Mouse (Mus musculus) brain, embryonic 14.5 days (tissue): ENCODE results near the gene Clec2l. TPM values are rescaled to one million over a fixed set of nuclear protein-coding genes. Genes with fewer than 3 reads are reported as not detected.
A peak's percentile ranks its signal among the peaks of the same experiment; 100 is the strongest.

ENCODE experiments used
- DNase-seq: peaks from one replicate; pipeline ENCODE4 v3.0.0-alpha.2; 2011; ENCODE audit warnings: low read depth
- CTCF ChIP-seq: fragments of 200-500 bp; IDR thresholded peaks from 2 replicates; pipeline ENCODE4 v1.5.1; 2012; ENCODE audit warnings: inconsistent platforms, mild to moderate bottlenecking, moderate library complexity, borderline replicate concordance; ENCODE audit not compliant: insufficient read depth, insufficient read length; ENCODE audit errors: extremely low read depth
- POLR2A ChIP-seq: fragments of 200-500 bp; IDR thresholded peaks from 2 replicates; pipeline ENCODE4 v1.6.1; 2012; ENCODE audit warnings: mild to moderate bottlenecking, inconsistent platforms, borderline replicate concordance; ENCODE audit not compliant: poor library complexity, insufficient read depth, insufficient read length, severe bottlenecking; ENCODE audit errors: extremely low read depth
- polyA plus RNA-seq: library from polyadenylated mRNA; depleted of rRNA; stranded (reverse); fragments of >200 nt; gene quantifications from 2 replicates; pipeline ENCODE4 v1.2.3, GENCODE M21; 2012; rRNA removed

Gene Clec2l
- polyA plus RNA-seq, 1 experiment, result 41.3 TPM

- no peak for DNase-seq
- TF ChIP-seq POLR2A (no peak), CTCF (no peak)
Observed at GRCm38 (mm10) chr6:38702810-38703399, 40.0 kb downstream of the Clec2l start.

- no peak for DNase-seq
- no peak for TF ChIP-seq CTCF
- TF ChIP-seq POLR2A, result no peak
Observed at GRCm38 (mm10) chr6:38703526-38703925, 40.7 kb downstream of the Clec2l start.

- no peak for TF ChIP-seq CTCF
- no peak for TF ChIP-seq POLR2A
- DNase-seq, result no peak
Observed at GRCm38 (mm10) chr6:38704264-38704984, 41.6 kb downstream of the Clec2l start.

GRCm38 (mm10) chr6:38710449-38710848 lies 47.6 kb downstream of the Clec2l start:
- DNase-seq, result no peak
- TF ChIP-seq CTCF, result no peak
- TF ChIP-seq POLR2A, result no peak

DNA sequence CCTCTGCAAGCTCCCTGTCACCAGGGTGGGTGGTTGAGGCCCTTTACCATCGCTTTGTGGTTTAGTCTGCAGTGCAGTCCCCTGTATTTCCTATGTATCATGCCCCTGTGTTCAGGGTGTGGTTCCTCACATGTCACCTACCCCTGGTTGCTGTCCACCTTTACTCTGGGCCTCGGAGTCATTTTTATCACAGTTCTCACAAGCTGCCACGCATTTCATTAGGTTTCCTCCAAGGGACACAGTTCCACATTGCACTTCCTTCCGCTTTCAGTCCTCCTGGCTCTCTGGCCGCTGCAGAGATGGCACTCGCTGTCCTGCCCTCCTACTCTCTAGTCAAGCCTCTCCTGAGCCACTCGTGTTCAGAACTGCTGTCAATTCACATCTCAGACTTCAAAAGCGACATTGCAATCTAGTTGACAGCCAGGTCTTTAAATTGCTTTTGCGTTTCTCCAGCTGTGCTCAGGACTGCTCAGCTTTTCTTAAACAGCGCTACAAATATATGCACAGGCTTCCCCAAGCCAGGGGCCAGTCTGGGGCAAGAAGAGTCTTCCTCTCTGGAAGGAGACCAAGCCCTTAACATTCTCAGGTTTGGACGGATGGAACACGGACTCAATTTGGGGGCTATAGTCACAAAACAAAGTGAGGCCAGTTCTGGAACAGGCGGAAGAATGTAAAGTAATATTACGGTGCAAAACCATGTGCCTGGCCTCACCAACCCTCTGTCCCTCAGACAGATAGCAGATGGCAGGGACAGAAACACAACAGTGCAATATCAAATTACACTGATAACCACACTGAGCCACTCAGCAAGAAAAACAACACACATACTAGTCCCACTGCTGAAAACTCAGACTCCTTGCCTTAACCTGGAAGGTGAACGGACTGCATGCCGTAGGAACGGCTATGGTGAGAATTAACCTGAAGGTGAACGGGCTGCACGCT lies 51.4 kb downstream of the Clec2l start:
- no peak for TF ChIP-seq POLR2A
- no peak for TF ChIP-seq CTCF
- DNase-seq, result no peak

DNA sequence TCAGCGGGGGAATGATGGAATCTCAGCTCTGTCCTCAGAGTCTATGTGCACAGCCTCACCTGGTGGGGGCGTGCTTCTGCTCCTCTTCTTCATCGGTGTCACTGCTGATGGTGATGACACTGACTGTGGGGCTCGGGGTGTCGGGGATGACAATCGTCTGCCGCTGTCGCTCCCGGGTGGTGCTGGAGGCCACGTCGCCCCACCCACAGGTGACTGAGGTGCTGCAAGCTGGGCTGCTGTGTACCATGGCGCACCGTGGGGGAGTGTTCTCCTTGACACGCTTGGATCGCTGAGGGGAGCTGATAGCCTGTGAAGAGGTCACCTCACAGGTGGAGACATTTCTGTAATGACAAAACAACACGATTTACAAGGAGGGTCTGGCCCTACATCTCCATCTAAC lies 53.0 kb downstream of the Clec2l start:
- no peak for TF ChIP-seq POLR2A
- no peak for TF ChIP-seq CTCF
- DNase-seq, result no peak

GRCm38 (mm10) chr6:38718625-38719024 lies 55.8 kb downstream of the Clec2l start:
- TF ChIP-seq CTCF (no peak), POLR2A (no peak)

DNA sequence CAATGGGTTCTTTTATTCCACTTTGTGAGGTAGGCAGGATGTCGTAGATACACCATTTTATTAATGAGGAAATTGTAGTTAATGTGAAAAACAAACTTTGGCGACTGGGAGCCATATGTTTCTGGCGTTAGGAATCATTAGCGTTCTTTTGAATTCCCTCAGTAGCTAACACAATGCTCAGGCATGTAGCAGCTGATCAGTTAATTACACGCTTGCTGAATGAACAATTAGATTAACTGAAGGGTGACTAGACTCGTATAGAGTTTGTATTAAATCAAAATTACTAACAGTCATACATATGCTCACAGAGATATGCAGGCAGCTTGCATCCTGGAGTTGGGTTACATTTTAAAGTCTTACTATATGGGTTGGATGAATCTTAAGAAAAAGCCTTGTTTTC lies 56.4 kb downstream of the Clec2l start:
- TF ChIP-seq POLR2A (no peak), CTCF (no peak)
- peak; percentile 37 for DNase-seq

More at GRCm38 (mm10) chr6:38718625-38719024, 55.8 kb downstream of the Clec2l start:
- DNase-seq, result no peak

GRCm38 (mm10) chr6:38721361-38721760 lies 58.5 kb downstream of the Clec2l start:
- no peak for DNase-seq
- TF ChIP-seq CTCF (no peak), POLR2A (no peak)

GRCm38 (mm10) chr6:38725515-38725914 lies 62.6 kb downstream of the Clec2l start:
- DNase-seq, result no peak
- TF ChIP-seq POLR2A (no peak), CTCF (no peak)

Other genes with a start within 250 kb of the Clec2l start
- gene Ubn2, start 229.1 kb upstream of the Clec2l start, polyA plus RNA-seq, result 29.4 and 37.1 TPM in 2 replicates
- gene Fmc1, start 129.6 kb upstream of the Clec2l start, polyA plus RNA-seq, result 135 and 188 TPM in 2 replicates
- gene Luc7l2, start 111.7 kb upstream of the Clec2l start, polyA plus RNA-seq, result 103 and 149 TPM in 2 replicates
- 0.18 and 0.36 TPM in 2 replicates for gene Klrg2, start 25.8 kb upstream of the Clec2l start, polyA plus RNA-seq
- gene Tbxas1, start 212.3 kb downstream of the Clec2l start, polyA plus RNA-seq, result 0.93 and 0.97 TPM in 2 replicates
- gene Hipk2, start 213.1 kb downstream of the Clec2l start, polyA plus RNA-seq, result 25.9 and 48.7 TPM in 2 replicates